Mouse (Mus musculus) limb, embryonic 14.5 days (tissue): Measurements from ENCODE around the gene Calhm4. TPM values are rescaled to one million over a fixed set of nuclear protein-coding genes. Genes with fewer than 3 reads are reported as not detected.

ENCODE experiments used
- ATAC-seq: fragments of 200-750 bp; cut with Nextera tagmentation; 2 replicates; pipeline ENCODE4 v1.8.0; 2017; ENCODE audit warnings: low read depth, moderate number of reproducible peaks, moderate TSS enrichment; ENCODE audit not compliant: low FRiP score
- DNase-seq: peaks from one replicate; pipeline ENCODE4 v3.0.0-alpha.2; 2015; ENCODE audit warnings: low spot score
- H3K27ac ChIP-seq: fragments of 300-500 bp; sonication (generic); replicated peaks from 2 replicates; pipeline ENCODE4 v1.5.1; 2014; ENCODE audit warnings: low read depth, mild to moderate bottlenecking, low read length, moderate library complexity, mixed read lengths
- H3K27me3 ChIP-seq: fragments of 300-500 bp; sonication (generic); 2 replicates; pipeline ENCODE4 v1.6.1; 2014; ENCODE audit warnings: low read length, mixed read lengths; ENCODE audit not compliant: control insufficient read depth, insufficient read depth
- H3K36me3 ChIP-seq: fragments of 300-500 bp; sonication (generic); 2 replicates; pipeline ENCODE4 v1.6.1; 2014; ENCODE audit warnings: mild to moderate bottlenecking, low read length, moderate library complexity, mixed read lengths; ENCODE audit not compliant: control insufficient read depth, insufficient read depth
- H3K4me1 ChIP-seq: fragments of 300-500 bp; sonication (generic); 2 replicates; pipeline ENCODE4 v1.6.1; 2014; ENCODE audit warnings: antibody characterized with exemption, low read length, mixed read lengths; ENCODE audit not compliant: control insufficient read depth, insufficient read depth
- H3K4me2 ChIP-seq: fragments of 300-500 bp; sonication (generic); replicated peaks from 2 replicates; pipeline ENCODE4 v1.6.1; 2014; ENCODE audit warnings: low read depth, mild to moderate bottlenecking, low read length, moderate library complexity; ENCODE audit not compliant: severe bottlenecking
- H3K4me3 ChIP-seq: fragments of 300-500 bp; sonication (generic); replicated peaks from 2 replicates; pipeline ENCODE4 v1.5.1; 2014; ENCODE audit warnings: low read length
- H3K9ac ChIP-seq: fragments of 300-500 bp; sonication (generic); 2 replicates; pipeline ENCODE4 v1.6.1; 2014; ENCODE audit warnings: mild to moderate bottlenecking, low read depth, low read length, moderate library complexity; ENCODE audit not compliant: severe bottlenecking
- H3K9me3 ChIP-seq: fragments of 300-500 bp; sonication (generic); 2 replicates; pipeline ENCODE4 v1.6.1; 2016; ENCODE audit warnings: low read length; ENCODE audit not compliant: control insufficient read depth
- POLR2A ChIP-seq: fragments of 200-500 bp; IDR thresholded peaks from 2 replicates; pipeline ENCODE4 v1.8.0; 2012; ENCODE audit warnings: inconsistent platforms, mild to moderate bottlenecking, moderate library complexity, borderline replicate concordance; ENCODE audit not compliant: insufficient read depth, insufficient read length; ENCODE audit errors: extremely low read depth
- WGBS: fragments of 180-500 bp; shearing (Covaris S2); extraction: QIAGEN DNeasy Blood & Tissue Kit; methylation state at CpG from one replicate; pipeline ENCODE4 v1.1.7; 2014; 5-methylcytosine and 5-hydroxymethylcytosine counted together
- polyA plus RNA-seq, 2 experiments: library from polyadenylated mRNA; depleted of rRNA in 1 of 2; stranded (reverse) in 1 of 2; unstranded in 1 of 2; fragments of >200 nt; fragmentation: Nextera tagmentation in 1 of 2; extraction: Ambion mirVana in 1 of 2; gene quantifications; 2 replicates each; pipeline versions ENCODE4 v1.2.1 to v1.2.3; 2012 to 2014

The Calhm4 gene
- polyA plus RNA-seq, 2 experiments: not detected

- no peaks in the 10 kb centered on the region for H3K36me3 ChIP-seq
- no peak overlapping the region for H3K4me2 ChIP-seq
- ATAC-seq: no peak
- H3K27ac ChIP-seq: no peak overlapping the region
- 92% methylated on average over 2 of the region's 2 CpGs for WGBS
- no peaks in the 10 kb centered on the region for H3K4me1 ChIP-seq
- no peak overlapping the region for H3K4me3 ChIP-seq
- no peaks in the 10 kb centered on the region for H3K9me3 ChIP-seq
- H3K9ac ChIP-seq: no peak overlapping the region
- DNase-seq: no peak
- no peaks in the 10 kb centered on the region for H3K27me3 ChIP-seq
- no peak for TF ChIP-seq POLR2A
Measured at GRCm38 (mm10) chr10:34053987-34054386, 9.9 kb upstream of the Calhm4 start.

GRCm38 (mm10) chr10:34037401-34037800 lies 6.7 kb downstream of the Calhm4 start, which contains the start of gene Trappc3l:
Trappc3l (plus strand) TSS chr10:34037597.
- H3K27me3 ChIP-seq: no peaks in the 10 kb centered on the region
- no peak for DNase-seq
- 0 out of 2 replicates have a peak within 1 kb of the TSS, but pooled peaks have one; percentile 1 for H3K4me2 ChIP-seq
- H3K4me1 ChIP-seq: 0 out of 2 replicates have a peak, but pooled peaks cover 6% of the 10 kb centered on the region
- TF ChIP-seq POLR2A: no peak
- H3K36me3 ChIP-seq: no peaks in the 10 kb centered on the region
- no peak within 1 kb of the TSS for H3K27ac ChIP-seq
- no peak within 1 kb of the TSS for H3K9ac ChIP-seq
- 69% methylated on average over 3 of the region's 3 CpGs for WGBS
- H3K4me3 ChIP-seq: no peak within 1 kb of the TSS
- H3K9me3 ChIP-seq: no peaks in the 10 kb centered on the region
- ATAC-seq: no peak

- ATAC-seq (peak; percentile 65; the same call in 1 of the 2 replicates), DNase-seq (peak; percentile 56)
- 13% methylated on average over 5 of the region's 5 CpGs for WGBS
- Histone ChIP-seq H3K9me3 (no peaks in the 10 kb centered on the region), H3K4me2 (0 out of 2 replicates have a peak overlapping the region, but pooled peaks have one; percentile 1), H3K27me3 (no peaks in the 10 kb centered on the region), H3K36me3 (no peaks in the 10 kb centered on the region), H3K4me3 (no peak overlapping the region), H3K4me1 (0 out of 2 replicates have a peak, but pooled peaks cover 6% of the 10 kb centered on the region), H3K27ac (no peak overlapping the region), H3K9ac (no peak overlapping the region)
- no peak for TF ChIP-seq POLR2A
Measured at GRCm38 (mm10) chr10:34036587-34036986, 7.5 kb downstream of the Calhm4 start.

GRCm38 (mm10) chr10:34033630-34034305 lies 10.3 kb downstream of the Calhm4 start:
- peak overlapping the region; percentile 43 for H3K4me2 ChIP-seq
- no peaks in the 10 kb centered on the region for H3K9me3 ChIP-seq
- no peaks in the 10 kb centered on the region for H3K36me3 ChIP-seq
- H3K4me1 ChIP-seq: 0 out of 2 replicates have a peak, but pooled peaks cover 6% of the 10 kb centered on the region
- ATAC-seq (peak; percentile 62), DNase-seq (peak; percentile 78)
- H3K27ac ChIP-seq: no peak overlapping the region
- H3K9ac ChIP-seq: peak overlapping the region; percentile 31; the same call in 1 of the 2 replicates
- peak overlapping the region; percentile 17 for H3K4me3 ChIP-seq
- 19% methylated on average over 22 of the region's 22 CpGs for WGBS
- no peak for TF ChIP-seq POLR2A
- no peaks in the 10 kb centered on the region for H3K27me3 ChIP-seq

- Histone ChIP-seq H3K9ac (no peak overlapping the region), H3K4me2 (no peak overlapping the region), H3K4me1 (no peaks in the 10 kb centered on the region), H3K27me3 (no peaks in the 10 kb centered on the region), H3K9me3 (no peaks in the 10 kb centered on the region), H3K4me3 (no peak overlapping the region), H3K36me3 (no peaks in the 10 kb centered on the region), H3K27ac (no peak overlapping the region)
- ATAC-seq (no peak), DNase-seq (no peak)
- WGBS: 80% methylated on average over 5 of the region's 5 CpGs
- no peak for TF ChIP-seq POLR2A
Measured at GRCm38 (mm10) chr10:34030322-34030721, 13.8 kb downstream of the Calhm4 start.
